Mouse (Mus musculus): ENCODE measurements around the gene Sh3glb1. TPM values are rescaled to one million over a fixed set of nuclear protein-coding genes. Genes with fewer than 3 reads are reported as not detected.

Sh3glb1 gene
- polyA plus RNA-seq, 1 experiment from 2014 or later, result 161 TPM

GRCm38 (mm10) chr3:144640033-144640432 lies 80.1 kb downstream of the Sh3glb1 start:
- H3K9me3 ChIP-seq (ENCODE audit: control insufficient read depth), result no peaks in the 10 kb centered on the region
- H3K27ac ChIP-seq (ENCODE audit: low read depth, low read length), result no peak overlapping the region
- no peak overlapping the region for H3K4me2 ChIP-seq (replicated peaks; ENCODE audit: low read depth)
- H3K27me3 ChIP-seq (replicated peaks; ENCODE audit: control insufficient read depth, insufficient read depth, low read length), result no peaks in the 10 kb centered on the region
- no peaks in the 10 kb centered on the region for H3K4me1 ChIP-seq (replicated peaks; ENCODE audit: control insufficient read depth, insufficient read depth, low read length)
- H3K36me3 ChIP-seq (ENCODE audit: control insufficient read depth, insufficient read depth), result no peaks in the 10 kb centered on the region
- H3K9ac ChIP-seq (ENCODE audit: low read depth, low read length), result no peak overlapping the region
- peak; percentile 11; the same call in 1 of the 2 replicates for TF ChIP-seq CTCF (IDR thresholded peaks at IDR 0.05; ENCODE audit: low read depth)
- ATAC-seq, result no peak
- no peak overlapping the region for H3K4me3 ChIP-seq (ENCODE audit: low read depth, low read length)

GRCm38 (mm10) chr3:144639387-144639786 lies 80.7 kb downstream of the Sh3glb1 start:
- no peaks in the 10 kb centered on the region for H3K27me3 ChIP-seq (replicated peaks; ENCODE audit: control insufficient read depth, insufficient read depth, low read length)
- H3K9me3 ChIP-seq (ENCODE audit: control insufficient read depth), result no peaks in the 10 kb centered on the region
- H3K4me2 ChIP-seq (replicated peaks; ENCODE audit: low read depth), result no peak overlapping the region
- no peak overlapping the region for H3K4me3 ChIP-seq (ENCODE audit: low read depth, low read length)
- no peak for ATAC-seq
- WGBS, result 68% methylated on average over 3 of the region's 3 CpGs
- H3K9ac ChIP-seq (ENCODE audit: low read depth, low read length), result no peak overlapping the region
- H3K27ac ChIP-seq (ENCODE audit: low read depth, low read length), result no peak overlapping the region
- H3K4me1 ChIP-seq (replicated peaks; ENCODE audit: control insufficient read depth, insufficient read depth, low read length), result no peaks in the 10 kb centered on the region
- H3K36me3 ChIP-seq (ENCODE audit: control insufficient read depth, insufficient read depth), result no peaks in the 10 kb centered on the region
- TF ChIP-seq CTCF (IDR thresholded peaks at IDR 0.05; ENCODE audit: low read depth), result no peak

GRCm38 (mm10) chr3:144638110-144638509 lies 82.0 kb downstream of the Sh3glb1 start:
- no peak for TF ChIP-seq CTCF (IDR thresholded peaks at IDR 0.05; ENCODE audit: low read depth)
- WGBS, result 73% methylated on average over 4 of the region's 4 CpGs
- no peaks in the 10 kb centered on the region for H3K27me3 ChIP-seq (replicated peaks; ENCODE audit: control insufficient read depth, insufficient read depth, low read length)
- no peak overlapping the region for H3K4me3 ChIP-seq (ENCODE audit: low read depth, low read length)
- no peaks in the 10 kb centered on the region for H3K36me3 ChIP-seq (ENCODE audit: control insufficient read depth, insufficient read depth)
- H3K27ac ChIP-seq (ENCODE audit: low read depth, low read length), result no peak overlapping the region
- H3K9ac ChIP-seq (ENCODE audit: low read depth, low read length), result no peak overlapping the region
- H3K4me1 ChIP-seq (replicated peaks; ENCODE audit: control insufficient read depth, insufficient read depth, low read length), result no peaks in the 10 kb centered on the region
- no peak for ATAC-seq
- H3K4me2 ChIP-seq (replicated peaks; ENCODE audit: low read depth), result no peak overlapping the region
- H3K9me3 ChIP-seq (ENCODE audit: control insufficient read depth), result no peaks in the 10 kb centered on the region

GRCm38 (mm10) chr3:144635236-144635635 lies 84.9 kb downstream of the Sh3glb1 start:
- no peak overlapping the region for H3K4me2 ChIP-seq (replicated peaks; ENCODE audit: low read depth)
- no peak overlapping the region for H3K4me3 ChIP-seq (ENCODE audit: low read depth, low read length)
- no peak overlapping the region for H3K9ac ChIP-seq (ENCODE audit: low read depth, low read length)
- WGBS, result 84% methylated on average over 5 of the region's 5 CpGs
- no peak overlapping the region for H3K27ac ChIP-seq (ENCODE audit: low read depth, low read length)
- no peaks in the 10 kb centered on the region for H3K36me3 ChIP-seq (ENCODE audit: control insufficient read depth, insufficient read depth)
- H3K27me3 ChIP-seq (replicated peaks; ENCODE audit: control insufficient read depth, insufficient read depth, low read length), result no peaks in the 10 kb centered on the region
- H3K9me3 ChIP-seq (ENCODE audit: control insufficient read depth), result no peaks in the 10 kb centered on the region
- no peak for TF ChIP-seq CTCF (IDR thresholded peaks at IDR 0.05; ENCODE audit: low read depth)
- no peaks in the 10 kb centered on the region for H3K4me1 ChIP-seq (replicated peaks; ENCODE audit: control insufficient read depth, insufficient read depth, low read length)
- no peak for ATAC-seq

Other genes with a start within 250 kb of the Sh3glb1 start
- gene Hs2st1, start 150.2 kb downstream of the Sh3glb1 start, polyA plus RNA-seq (2015; fragmentation: Nextera tagmentation; extraction: Ambion mirVana), result 6.1 and 6.9 TPM in 2 replicates
- gene Selenof, start 150.0 kb downstream of the Sh3glb1 start, polyA plus RNA-seq (2015; fragmentation: Nextera tagmentation; extraction: Ambion mirVana), result 504 and 571 TPM in 2 replicates
- 3.9 and 4.0 TPM in 2 replicates for gene Clca3a1, start 40.6 kb upstream of the Sh3glb1 start, polyA plus RNA-seq (2015; fragmentation: Nextera tagmentation; extraction: Ambion mirVana)
- 0.08 and 0.25 TPM in 2 replicates for gene Clca3a2, start 99.2 kb upstream of the Sh3glb1 start, polyA plus RNA-seq (2015; fragmentation: Nextera tagmentation; extraction: Ambion mirVana)
- 2.5 and 3.6 TPM in 2 replicates for gene Clca3b, start 129.0 kb upstream of the Sh3glb1 start, polyA plus RNA-seq (2015; fragmentation: Nextera tagmentation; extraction: Ambion mirVana)
- 776 and 777 TPM in 2 replicates for gene Clca4b, start 212.2 kb upstream of the Sh3glb1 start, polyA plus RNA-seq (2015; fragmentation: Nextera tagmentation; extraction: Ambion mirVana)

Measured in intestine, postnatal 0 days (tissue).